Mouse (Mus musculus) olfactory bulb, adult 2 months (tissue): Measurements from ENCODE around the gene Olfr430. TPM values are rescaled to one million over a fixed set of nuclear protein-coding genes. Genes with fewer than 3 reads are reported as not detected.

Source experiments
- H3K27ac ChIP-seq: fragments of 200-500 bp; 2 replicates; pipeline ENCODE4 v1.5.1; 2012; ENCODE audit warnings: low read depth, low read length; ENCODE audit not compliant: insufficient read depth
- H3K4me1 ChIP-seq: fragments of 200-500 bp; 2 replicates; pipeline ENCODE4 v1.6.1; 2012; ENCODE audit warnings: low read length; ENCODE audit not compliant: control insufficient read depth, insufficient read depth
- H3K4me3 ChIP-seq: fragments of 200-500 bp; 2 replicates; pipeline ENCODE4 v1.5.1; 2012; ENCODE audit warnings: mild to moderate bottlenecking, low read depth, low read length, moderate library complexity; ENCODE audit not compliant: insufficient read depth
- CTCF ChIP-seq: fragments of 200-500 bp; IDR thresholded peaks from 2 replicates; pipeline ENCODE4 v1.5.1; 2012; ENCODE audit warnings: low read depth, mild to moderate bottlenecking, low read length, moderate library complexity; ENCODE audit not compliant: insufficient read depth
- POLR2A ChIP-seq: fragments of 200-500 bp; IDR thresholded peaks from 2 replicates; pipeline ENCODE4 v1.6.1; 2012; ENCODE audit warnings: mild to moderate bottlenecking, low read depth, low read length, moderate library complexity; ENCODE audit not compliant: insufficient read depth
- WGBS: fragments of 180-500 bp; shearing (Covaris S2); methylation state at CpG from one replicate; pipeline ENCODE4 v1.1.7; 2018; 5-methylcytosine and 5-hydroxymethylcytosine counted together
- polyA plus RNA-seq: library from polyadenylated mRNA; stranded (reverse); fragments of >200 nt; gene quantifications from 2 replicates; pipeline ENCODE4 v1.2.4, GENCODE M21; 2012; ENCODE audit warnings: low replicate concordance; ENCODE audit not compliant: missing spikeins, insufficient read depth, insufficient read length

The Olfr430 gene
- polyA plus RNA-seq, 1 experiment, result not detected

GRCm38 (mm10) chr1:174050532-174050931, 15.9 kb upstream of the Olfr430 start:
- Histone ChIP-seq H3K4me1 (no peaks in the 10 kb centered on the region), H3K4me3 (no peak overlapping the region), H3K27ac (no peak overlapping the region)
- TF ChIP-seq CTCF, result no peak
- TF ChIP-seq POLR2A, result no peak
- 92% methylated on average over 4 of the region's 4 CpGs for WGBS

- WGBS, result 88% methylated on average over 4 of the region's 4 CpGs
- H3K27ac ChIP-seq, result no peak overlapping the region
- TF ChIP-seq CTCF, result no peak
- no peak for TF ChIP-seq POLR2A
- no peaks in the 10 kb centered on the region for H3K4me1 ChIP-seq
- H3K4me3 ChIP-seq, result no peak overlapping the region
Observed at GRCm38 (mm10) chr1:174051515-174051914, 14.9 kb upstream of the Olfr430 start.

GRCm38 (mm10) chr1:174051931-174052536, 14.4 kb upstream of the Olfr430 start:
- no peak overlapping the region for H3K27ac ChIP-seq
- no peak overlapping the region for H3K4me3 ChIP-seq
- TF ChIP-seq POLR2A (no peak), CTCF (no peak)
- H3K4me1 ChIP-seq, result no peaks in the 10 kb centered on the region
- 85% methylated on average over 5 of the region's 5 CpGs for WGBS

- TF ChIP-seq CTCF (no peak), POLR2A (no peak)
- Histone ChIP-seq H3K4me1 (no peaks in the 10 kb centered on the region), H3K27ac (no peak overlapping the region), H3K4me3 (no peak overlapping the region)
- WGBS, result 74% methylated on average over 3 of the region's 3 CpGs
Observed at GRCm38 (mm10) chr1:174052981-174053380, 13.4 kb upstream of the Olfr430 start.

GRCm38 (mm10) chr1:174055248-174055647, 11.2 kb upstream of the Olfr430 start:
- TF ChIP-seq CTCF (no peak), POLR2A (no peak)
- WGBS, result 79% methylated on average over 2 of the region's 2 CpGs
- Histone ChIP-seq H3K27ac (no peak overlapping the region), H3K4me1 (no peaks in the 10 kb centered on the region), H3K4me3 (no peak overlapping the region)

GRCm38 (mm10) chr1:174084031-174084430, 17.6 kb downstream of the Olfr430 start, which contains the start of gene Olfr429:
Gene Olfr429 (plus strand): TSS chr1:174084331.
- WGBS, result 98% methylated on average over 2 of the region's 2 CpGs
- TF ChIP-seq POLR2A (no peak), CTCF (no peak)
- no peaks in the 10 kb centered on the region for H3K4me1 ChIP-seq
- no peak within 1 kb of the TSS for H3K4me3 ChIP-seq
- no peak within 1 kb of the TSS for H3K27ac ChIP-seq

GRCm38 (mm10) chr1:174096591-174096990, 30.2 kb downstream of the Olfr430 start, which contains the start of gene Olfr427:
Gene Olfr427 (plus strand): TSS chr1:174096891.
- WGBS, result 96% methylated on average over 1 of the region's 1 CpGs
- H3K4me3 ChIP-seq, result no peak within 1 kb of the TSS
- no peak within 1 kb of the TSS for H3K27ac ChIP-seq
- TF ChIP-seq CTCF (no peak), POLR2A (no peak)
- no peaks in the 10 kb centered on the region for H3K4me1 ChIP-seq

GRCm38 (mm10) chr1:174103735-174104134, 37.3 kb downstream of the Olfr430 start:
- TF ChIP-seq POLR2A, result no peak
- TF ChIP-seq CTCF, result no peak
- 70% methylated on average over 2 of the region's 2 CpGs for WGBS
- no peak overlapping the region for H3K4me3 ChIP-seq
- no peaks in the 10 kb centered on the region for H3K4me1 ChIP-seq
- no peak overlapping the region for H3K27ac ChIP-seq

GRCm38 (mm10) chr1:174121062-174121461, 54.7 kb downstream of the Olfr430 start, which contains the start of gene Olfr231:
Gene Olfr231 (minus strand): TSS chr1:174121162.
- Histone ChIP-seq H3K4me3 (no peak within 1 kb of the TSS), H3K27ac (no peak within 1 kb of the TSS), H3K4me1 (no peaks in the 10 kb centered on the region)
- TF ChIP-seq POLR2A, result no peak
- no peak for TF ChIP-seq CTCF
- 59% methylated on average over 2 of the region's 2 CpGs for WGBS

Other genes starting within 250 kb of the Olfr430 start
- gene Ifi211, start 153.6 kb upstream of the Olfr430 start, polyA plus RNA-seq, result not detected in 2 replicates
- gene Mndal, start 124.1 kb upstream of the Olfr430 start, polyA plus RNA-seq, result not detected in 2 replicates
- gene Ifi203, start 123.9 kb upstream of the Olfr430 start, polyA plus RNA-seq, result not detected in 2 replicates
- gene Ifi202b, start 83.9 kb upstream of the Olfr430 start, polyA plus RNA-seq, result not detected in 2 replicates
- gene Ifi205, start 34.8 kb upstream of the Olfr430 start, polyA plus RNA-seq, result 191 TPM in 1 of 2 replicates, not detected in the other
- not detected in 2 replicates for gene Olfr433, start 25.9 kb upstream of the Olfr430 start, polyA plus RNA-seq
- not detected in 2 replicates for gene Olfr432, start 17.4 kb upstream of the Olfr430 start, polyA plus RNA-seq
- not detected in 2 replicates for gene Olfr429, start 17.7 kb downstream of the Olfr430 start, polyA plus RNA-seq
- gene Olfr427, start 30.3 kb downstream of the Olfr430 start, polyA plus RNA-seq, result not detected in 2 replicates
- gene Olfr231, start 54.6 kb downstream of the Olfr430 start, polyA plus RNA-seq, result not detected in 2 replicates
- not detected in 2 replicates for gene Olfr424, start 64.9 kb downstream of the Olfr430 start, polyA plus RNA-seq
- not detected in 2 replicates for gene Olfr420, start 89.0 kb downstream of the Olfr430 start, polyA plus RNA-seq
- not detected in 2 replicates for gene Spta1, start 106.2 kb downstream of the Olfr430 start, polyA plus RNA-seq
- gene Olfr419, start 185.5 kb downstream of the Olfr430 start, polyA plus RNA-seq, result not detected in 2 replicates